Mouse (Mus musculus) megakaryocyte-erythroid progenitor cell, adult 5-6 weeks (primary cell): Measurements from ENCODE around the gene Bbs9. TPM values are rescaled to one million over a fixed set of nuclear protein-coding genes. Genes with fewer than 3 reads are reported as not detected.

Experiments used
- ATAC-seq: replicated peaks from 2 replicates; pipeline ENCODE4 v1.8.0; 2016; ENCODE audit warnings: mild to moderate bottlenecking, inconsistent platforms; ENCODE audit not compliant: severe bottlenecking, poor library complexity, low FRiP score, low TSS enrichment
- total RNA-seq, 2 experiments: library from RNA; stranded (forward) in 1 of 2; stranded (reverse) in 1 of 2; fragments of 200-1000, 215-1000 nt in 1 of 2; fragments of >200 nt in 1 of 2; fragmentation: Nextera tagmentation in 1 of 2; gene quantifications; 2 replicates each; pipeline ENCODE4 v1.2.3; 2014 to 2017

The Bbs9 gene
- total RNA-seq, 2 experiments from 2014 or later = 20.2 to 25.8 TPM

- peak; percentile 95 for ATAC-seq
Measured at GRCm38 (mm10) chr9:22518394-22519041, 43.0 kb downstream of the Bbs9 start.

GRCm38 (mm10) chr9:22523460-22523859 lies 47.9 kb downstream of the Bbs9 start:
- ATAC-seq = no peak

- no peak for ATAC-seq
Measured at GRCm38 (mm10) chr9:22530734-22531489, 55.4 kb downstream of the Bbs9 start.

GRCm38 (mm10) chr9:22532112-22532511 lies 56.6 kb downstream of the Bbs9 start:
- no peak for ATAC-seq

GRCm38 (mm10) chr9:22532810-22533447 lies 57.4 kb downstream of the Bbs9 start:
- peak; percentile 84 for ATAC-seq

GRCm38 (mm10) chr9:22537767-22538373 lies 62.4 kb downstream of the Bbs9 start:
- ATAC-seq = no peak

- ATAC-seq = no peak
Measured at GRCm38 (mm10) chr9:22539546-22539945, 64.0 kb downstream of the Bbs9 start.

GRCm38 (mm10) chr9:22541130-22541529 lies 65.6 kb downstream of the Bbs9 start:
- no peak for ATAC-seq

- no peak for ATAC-seq
Measured at GRCm38 (mm10) chr9:22543467-22543866, 68.0 kb downstream of the Bbs9 start.

- peak; percentile 57; the same call in 1 of the 2 replicates for ATAC-seq
Measured at GRCm38 (mm10) chr9:22544349-22545341, 69.1 kb downstream of the Bbs9 start.

GRCm38 (mm10) chr9:22551273-22551672 lies 75.8 kb downstream of the Bbs9 start:
- ATAC-seq = no peak

GRCm38 (mm10) chr9:22556076-22556475 lies 80.6 kb downstream of the Bbs9 start:
- no peak for ATAC-seq

GRCm38 (mm10) chr9:22557467-22557866 lies 82.0 kb downstream of the Bbs9 start:
- peak; percentile 80 for ATAC-seq

GRCm38 (mm10) chr9:22563612-22564347 lies 88.3 kb downstream of the Bbs9 start:
- ATAC-seq = no peak

- ATAC-seq = no peak
Measured at GRCm38 (mm10) chr9:22567726-22568125, 92.2 kb downstream of the Bbs9 start.

GRCm38 (mm10) chr9:22576426-22577139 lies 101.1 kb downstream of the Bbs9 start:
- no peak for ATAC-seq

GRCm38 (mm10) chr9:22578266-22578665 lies 102.8 kb downstream of the Bbs9 start:
- no peak for ATAC-seq

GRCm38 (mm10) chr9:22584221-22584620 lies 108.7 kb downstream of the Bbs9 start:
- no peak for ATAC-seq
